Mouse (Mus musculus): ENCODE measurements around the gene Fam163b. TPM values are rescaled to one million over a fixed set of nuclear protein-coding genes. Genes with fewer than 3 reads are reported as not detected.
A peak's percentile ranks its signal among the peaks of the same experiment; 100 is the strongest.

The Fam163b gene
- polyA plus RNA-seq, 1 experiment: not detected

GRCm38 (mm10) chr2:27079649-27080048 lies 62.6 kb downstream of the Fam163b start:
- Histone ChIP-seq H3K4me3 (ENCODE audit: insufficient read depth, low read length) (no peak overlapping the region), H3K4me1 (ENCODE audit: control insufficient read depth, insufficient read depth, low read length) (no peaks in the 10 kb centered on the region), H3K27ac (ENCODE audit: insufficient read depth, low read depth, low read length) (no peak overlapping the region)
- no peak for TF ChIP-seq CTCF (IDR thresholded peaks at IDR 0.05; ENCODE audit: low read depth, low read length)
- no peak for TF ChIP-seq POLR2A (IDR thresholded peaks at IDR 0.05; ENCODE audit: borderline replicate concordance, low read depth, low read length)

- no peak within 1 kb of the TSS for H3K4me3 ChIP-seq (ENCODE audit: insufficient read depth, low read length)
- no peak within 1 kb of the TSS for H3K27ac ChIP-seq (ENCODE audit: insufficient read depth, low read depth, low read length)
- H3K4me1 ChIP-seq (ENCODE audit: control insufficient read depth, insufficient read depth, low read length): no peaks in the 10 kb centered on the region
- TF ChIP-seq POLR2A (IDR thresholded peaks at IDR 0.05; ENCODE audit: borderline replicate concordance, low read depth, low read length) (no peak), CTCF (IDR thresholded peaks at IDR 0.05; ENCODE audit: low read depth, low read length) (no peak)
Measured at GRCm38 (mm10) chr2:27079152-27079584, 63.1 kb downstream of the Fam163b start, which contains the start of gene Adamtsl2. Adamtsl2 (plus strand) TSS chr2:27079379.

GRCm38 (mm10) chr2:27078312-27078711 lies 64.0 kb downstream of the Fam163b start:
- Histone ChIP-seq H3K27ac (ENCODE audit: insufficient read depth, low read depth, low read length) (no peak overlapping the region), H3K4me3 (ENCODE audit: insufficient read depth, low read length) (no peak overlapping the region), H3K4me1 (ENCODE audit: control insufficient read depth, insufficient read depth, low read length) (no peaks in the 10 kb centered on the region)
- no peak for TF ChIP-seq CTCF (IDR thresholded peaks at IDR 0.05; ENCODE audit: low read depth, low read length)
- TF ChIP-seq POLR2A (IDR thresholded peaks at IDR 0.05; ENCODE audit: borderline replicate concordance, low read depth, low read length): no peak

- no peak overlapping the region for H3K4me3 ChIP-seq (ENCODE audit: insufficient read depth, low read length)
- no peak overlapping the region for H3K27ac ChIP-seq (ENCODE audit: insufficient read depth, low read depth, low read length)
- no peaks in the 10 kb centered on the region for H3K4me1 ChIP-seq (ENCODE audit: control insufficient read depth, insufficient read depth, low read length)
- no peak for TF ChIP-seq CTCF (IDR thresholded peaks at IDR 0.05; ENCODE audit: low read depth, low read length)
- no peak for TF ChIP-seq POLR2A (IDR thresholded peaks at IDR 0.05; ENCODE audit: borderline replicate concordance, low read depth, low read length)
Measured at GRCm38 (mm10) chr2:27077655-27078244, 64.5 kb downstream of the Fam163b start.

- TF ChIP-seq POLR2A (IDR thresholded peaks at IDR 0.05; ENCODE audit: borderline replicate concordance, low read depth, low read length) (no peak), CTCF (IDR thresholded peaks at IDR 0.05; ENCODE audit: low read depth, low read length) (peak; percentile 44)
- Histone ChIP-seq H3K27ac (ENCODE audit: insufficient read depth, low read depth, low read length) (no peak overlapping the region), H3K4me3 (ENCODE audit: insufficient read depth, low read length) (no peak overlapping the region), H3K4me1 (ENCODE audit: control insufficient read depth, insufficient read depth, low read length) (peaks cover 12% of the 10 kb centered on the region)
Measured at GRCm38 (mm10) chr2:27075485-27075884, 66.8 kb downstream of the Fam163b start.

- H3K27ac ChIP-seq (ENCODE audit: insufficient read depth, low read depth, low read length): no peak overlapping the region
- H3K4me1 ChIP-seq (ENCODE audit: control insufficient read depth, insufficient read depth, low read length): peaks cover 13% of the 10 kb centered on the region
- no peak overlapping the region for H3K4me3 ChIP-seq (ENCODE audit: insufficient read depth, low read length)
- TF ChIP-seq CTCF (IDR thresholded peaks at IDR 0.05; ENCODE audit: low read depth, low read length) (no peak), POLR2A (IDR thresholded peaks at IDR 0.05; ENCODE audit: borderline replicate concordance, low read depth, low read length) (no peak)
Measured at GRCm38 (mm10) chr2:27074804-27075203, 67.5 kb downstream of the Fam163b start.

- Histone ChIP-seq H3K4me3 (ENCODE audit: insufficient read depth, low read length) (no peak overlapping the region), H3K27ac (ENCODE audit: insufficient read depth, low read depth, low read length) (no peak overlapping the region), H3K4me1 (ENCODE audit: control insufficient read depth, insufficient read depth, low read length) (peaks cover 13% of the 10 kb centered on the region)
- TF ChIP-seq CTCF (IDR thresholded peaks at IDR 0.05; ENCODE audit: low read depth, low read length) (no peak), POLR2A (IDR thresholded peaks at IDR 0.05; ENCODE audit: borderline replicate concordance, low read depth, low read length) (no peak)
Measured at GRCm38 (mm10) chr2:27073407-27073806, 68.9 kb downstream of the Fam163b start.

GRCm38 (mm10) chr2:27071978-27072377 lies 70.3 kb downstream of the Fam163b start, which contains the start of gene Mymk:
Mymk (minus strand) TSS chr2:27072179.
- Histone ChIP-seq H3K27ac (ENCODE audit: insufficient read depth, low read depth, low read length) (peak within 1 kb of the TSS; percentile 13; the same call in 1 of the 2 replicates), H3K4me1 (ENCODE audit: control insufficient read depth, insufficient read depth, low read length) (peaks cover 13% of the 10 kb centered on the region), H3K4me3 (ENCODE audit: insufficient read depth, low read length) (no peak within 1 kb of the TSS)
- TF ChIP-seq CTCF (IDR thresholded peaks at IDR 0.05; ENCODE audit: low read depth, low read length) (no peak), POLR2A (IDR thresholded peaks at IDR 0.05; ENCODE audit: borderline replicate concordance, low read depth, low read length) (no peak)

- Histone ChIP-seq H3K4me3 (ENCODE audit: insufficient read depth, low read length) (no peak overlapping the region), H3K4me1 (ENCODE audit: control insufficient read depth, insufficient read depth, low read length) (peaks cover 13% of the 10 kb centered on the region), H3K27ac (ENCODE audit: insufficient read depth, low read depth, low read length) (peak overlapping the region; percentile 13; the same call in 1 of the 2 replicates)
- TF ChIP-seq POLR2A (IDR thresholded peaks at IDR 0.05; ENCODE audit: borderline replicate concordance, low read depth, low read length) (no peak), CTCF (IDR thresholded peaks at IDR 0.05; ENCODE audit: low read depth, low read length) (no peak)
Measured at GRCm38 (mm10) chr2:27071137-27071536, 71.2 kb downstream of the Fam163b start.

GRCm38 (mm10) chr2:27070247-27070813 lies 72.0 kb downstream of the Fam163b start:
- TF ChIP-seq POLR2A (IDR thresholded peaks at IDR 0.05; ENCODE audit: borderline replicate concordance, low read depth, low read length): no peak
- no peak for TF ChIP-seq CTCF (IDR thresholded peaks at IDR 0.05; ENCODE audit: low read depth, low read length)
- no peak overlapping the region for H3K4me3 ChIP-seq (ENCODE audit: insufficient read depth, low read length)
- H3K4me1 ChIP-seq (ENCODE audit: control insufficient read depth, insufficient read depth, low read length): peaks cover 13% of the 10 kb centered on the region
- H3K27ac ChIP-seq (ENCODE audit: insufficient read depth, low read depth, low read length): no peak overlapping the region
